Mouse (Mus musculus) cerebellum, adult 18-20 months (tissue): ENCODE measurements around the gene Cnst.

ENCODE experiments used
- DNase-seq, 2 experiments: peaks; one replicate each; pipeline ENCODE4 v3.0.0; 2021

Cnst gene

DNA sequence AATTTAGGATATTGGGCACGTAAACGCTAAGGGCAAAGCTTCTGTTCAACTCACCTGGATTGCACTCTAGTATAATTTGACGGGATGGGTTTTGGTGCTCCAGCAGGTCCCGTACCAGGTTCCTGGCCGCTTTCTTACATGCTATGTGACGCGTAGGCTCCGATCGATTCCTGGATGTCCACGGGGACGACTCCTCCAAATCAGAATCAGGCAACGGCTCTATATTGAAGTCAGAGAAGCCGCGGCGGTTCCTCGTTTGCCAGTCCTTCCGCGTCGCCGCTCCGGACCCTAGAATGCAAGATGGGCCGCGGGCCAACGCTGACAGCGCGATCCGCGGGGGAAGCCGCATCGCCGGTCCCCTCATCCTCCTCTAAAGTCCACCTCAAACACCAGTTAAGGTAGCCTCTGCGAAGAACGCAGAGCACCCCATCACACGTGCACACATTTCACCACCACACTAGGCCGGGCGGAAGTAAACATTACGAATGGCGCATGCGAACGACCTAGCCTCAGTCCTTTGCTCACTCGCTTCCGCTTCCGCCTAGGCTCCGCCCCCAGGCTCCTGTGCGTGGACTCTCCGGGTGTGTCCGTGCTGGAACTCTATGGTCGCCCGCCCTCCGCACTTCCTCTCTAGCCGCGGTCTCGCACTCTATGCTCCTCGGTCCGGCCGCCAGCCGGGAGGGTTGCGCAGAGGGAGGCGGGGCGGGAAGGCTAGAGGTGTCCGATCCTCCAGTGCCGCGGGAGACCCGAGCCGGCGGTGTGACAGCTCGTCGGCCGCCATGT lies at the start of gene Cnst, which contains the start of gene Tfb2m:
TSS of gene Cnst (plus strand) at position 603 of the 783 bp plus-strand sequence.
TSS of gene Tfb2m (minus strand) at position 500 of the 783 bp plus-strand sequence.
- peak; percentile 99 for DNase-seq

- DNase-seq, result no peak
These were observed 46.9 kb upstream of the Cnst start for GRCm38 (mm10) chr1:179499257-179499656.

DNA sequence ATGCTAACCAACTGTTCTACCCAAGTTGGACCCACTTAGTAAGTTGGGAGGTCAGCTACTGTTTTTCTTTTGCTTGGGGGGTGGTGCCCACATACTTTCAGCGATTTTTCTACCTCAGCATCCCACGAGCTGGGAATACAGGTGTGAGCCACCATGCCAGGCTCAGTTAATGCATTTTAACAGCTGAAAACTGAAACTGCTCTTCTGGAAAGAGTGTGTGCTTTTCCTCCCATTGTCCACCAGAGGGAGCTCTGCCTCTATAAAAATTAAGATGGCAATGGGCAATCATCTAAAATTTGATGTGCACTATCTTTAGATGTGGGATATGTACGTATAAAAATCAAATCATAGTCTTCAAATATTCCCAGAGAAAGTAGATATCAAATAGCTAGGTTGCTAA lies 43.6 kb upstream of the Cnst start:
- peak in 1 of 2 experiments; percentile 30 for DNase-seq

DNA sequence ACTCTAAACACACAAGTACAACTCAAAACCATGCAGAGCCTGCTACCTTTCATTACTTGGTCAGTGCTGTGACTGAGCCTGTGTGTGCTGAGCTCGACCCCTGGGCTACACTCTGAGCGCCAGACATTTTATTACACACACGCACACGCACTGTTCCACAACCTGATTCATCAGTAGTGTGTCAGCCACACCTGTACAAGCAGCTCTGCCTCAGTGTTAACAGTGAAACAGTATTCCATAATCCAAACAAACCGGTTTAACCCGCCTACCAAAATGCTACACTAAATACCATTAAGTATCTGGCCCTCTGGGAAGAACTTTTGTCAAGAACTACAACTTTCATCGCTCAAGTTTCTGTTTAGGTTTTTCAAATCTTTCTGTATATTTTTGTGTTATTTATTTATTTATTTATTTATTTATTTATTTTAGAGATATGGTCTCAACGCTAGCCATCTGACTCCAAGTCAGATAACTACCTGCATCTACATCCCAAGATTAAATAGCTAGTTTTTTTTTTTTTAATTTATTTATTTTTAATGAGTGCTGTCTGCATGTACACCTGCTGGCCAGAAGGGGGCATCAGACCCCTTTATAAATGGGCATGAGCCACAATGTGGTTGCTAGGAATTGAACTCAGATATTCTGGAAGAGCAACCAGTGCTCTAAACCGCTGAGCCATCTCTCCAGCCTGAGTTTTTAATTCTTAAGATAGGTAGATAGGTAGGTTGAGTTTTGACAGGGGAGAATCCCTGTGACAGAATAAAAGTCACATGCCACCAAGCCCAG lies 39.4 kb upstream of the Cnst start:
- DNase-seq, result peak; percentile 39 to 65

- no peak for DNase-seq
These were observed 35.4 kb upstream of the Cnst start for GRCm38 (mm10) chr1:179510546-179511340.

- DNase-seq, result no peak
These were observed 34.3 kb upstream of the Cnst start for GRCm38 (mm10) chr1:179511895-179512294.

DNA sequence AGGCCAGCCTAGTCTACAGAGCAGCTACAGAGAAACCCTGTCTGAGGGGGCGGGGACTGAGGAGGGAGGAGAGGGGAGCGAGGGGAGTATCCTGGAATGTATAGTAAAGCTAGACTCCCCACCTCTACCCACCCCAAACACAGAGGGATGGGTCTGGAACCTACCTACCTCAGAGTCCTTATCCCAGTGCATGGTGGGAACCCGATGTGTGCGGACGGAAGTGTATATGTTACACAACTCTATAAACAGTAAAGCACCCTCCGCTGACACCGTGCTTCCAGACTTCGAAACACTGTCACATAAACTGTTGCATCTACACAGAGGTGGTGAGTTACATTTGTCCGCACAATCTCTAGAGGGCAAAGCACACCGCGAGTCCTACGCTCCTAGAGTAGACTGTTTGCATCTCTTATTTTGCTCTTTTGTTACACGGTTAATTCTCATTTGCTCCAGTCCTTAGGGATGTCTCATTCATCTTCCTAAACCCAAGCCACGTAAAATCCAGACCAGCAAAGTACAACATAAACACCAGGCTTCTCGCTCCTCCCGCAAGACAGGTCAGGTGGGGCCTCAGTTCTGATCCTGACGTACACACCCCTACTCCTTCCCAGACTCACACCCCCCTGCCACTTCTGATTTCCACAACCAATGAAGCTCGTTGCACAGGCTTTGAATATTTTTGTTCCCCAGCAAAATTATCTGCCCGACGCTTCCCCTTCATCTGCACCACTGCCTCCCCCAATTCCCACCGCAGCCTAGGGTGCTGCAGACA lies 29.0 kb upstream of the Cnst start:
- peak; percentile 29 for DNase-seq

DNA sequence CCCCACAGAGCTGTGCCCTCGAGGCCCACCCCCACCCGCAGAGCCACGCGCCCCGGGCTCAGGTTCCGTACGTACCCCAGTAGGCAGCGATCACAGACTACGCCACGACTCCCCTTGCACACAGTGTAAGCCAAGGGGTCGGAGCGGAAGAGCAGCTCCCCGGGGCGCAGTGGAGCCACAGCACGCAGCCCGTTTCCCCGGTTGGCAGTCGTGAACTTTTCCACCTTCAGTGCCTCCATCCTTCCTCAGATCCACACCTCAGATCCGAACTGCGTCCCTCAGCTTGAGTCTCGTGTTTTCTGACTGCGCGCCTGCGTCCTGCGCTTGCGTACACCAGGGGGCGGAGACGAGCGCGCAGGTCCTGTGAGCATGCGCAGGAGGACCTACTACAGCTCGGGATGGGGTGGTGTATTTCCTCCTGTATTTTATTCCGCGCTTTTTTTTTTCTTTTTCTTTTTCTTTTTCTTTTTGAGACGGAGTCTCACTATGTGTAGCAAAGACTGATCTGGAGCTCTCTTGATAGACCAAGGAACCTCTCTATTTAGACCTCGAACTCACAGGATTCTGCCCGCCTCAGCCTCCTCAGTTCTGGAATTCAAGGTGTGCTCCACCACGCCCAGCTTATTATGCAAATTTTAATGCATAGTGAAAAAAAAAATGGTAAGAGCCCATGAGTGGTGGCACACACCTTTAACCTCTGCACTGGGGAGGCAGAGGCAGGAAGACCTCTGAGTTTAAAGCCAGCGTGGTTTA lies 28.3 kb upstream of the Cnst start, which contains the start of gene Smyd3:
TSS of gene Smyd3 (minus strand) at position 329 of the 753 bp plus-strand sequence.
- peak; percentile 86 to 91 for DNase-seq

DNA sequence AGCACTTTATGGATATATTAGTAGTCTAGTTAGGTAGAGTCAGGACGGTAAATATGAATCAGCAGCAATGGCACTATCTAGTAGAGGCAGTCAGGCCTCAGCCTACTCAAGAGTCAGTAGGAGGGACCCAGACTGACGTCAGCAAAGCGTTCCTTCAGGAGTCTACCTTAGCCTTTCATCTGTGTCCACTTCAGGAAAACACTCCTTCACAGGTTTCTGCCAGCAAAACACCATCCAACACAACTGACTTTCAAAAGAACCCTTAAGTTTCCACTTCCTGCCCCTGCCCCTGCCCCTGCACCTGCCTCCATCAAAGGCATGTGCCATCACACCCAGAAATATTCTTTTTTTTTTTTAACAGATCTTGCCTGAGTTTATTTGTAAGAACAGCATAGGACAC lies 26.3 kb upstream of the Cnst start:
- DNase-seq, result no peak

DNA sequence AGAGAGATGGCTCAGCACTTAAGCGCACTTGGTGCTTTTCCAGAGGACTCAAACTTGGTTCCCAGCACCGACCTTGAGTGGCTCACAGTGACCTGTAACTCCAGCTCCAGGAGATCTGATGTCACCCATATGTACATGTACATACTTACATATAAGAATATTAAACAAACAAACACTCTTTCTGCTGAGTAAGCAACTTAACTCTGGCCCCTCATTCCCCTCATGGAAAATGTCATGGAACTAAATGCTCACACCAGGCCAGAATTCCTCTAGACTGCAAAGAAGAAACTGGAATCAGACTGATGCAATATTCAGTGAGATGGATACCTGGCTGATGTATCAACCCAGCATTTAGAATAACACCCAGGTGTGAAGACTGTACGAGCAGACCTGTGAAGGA lies 7.1 kb upstream of the Cnst start:
- no peak for DNase-seq

DNA sequence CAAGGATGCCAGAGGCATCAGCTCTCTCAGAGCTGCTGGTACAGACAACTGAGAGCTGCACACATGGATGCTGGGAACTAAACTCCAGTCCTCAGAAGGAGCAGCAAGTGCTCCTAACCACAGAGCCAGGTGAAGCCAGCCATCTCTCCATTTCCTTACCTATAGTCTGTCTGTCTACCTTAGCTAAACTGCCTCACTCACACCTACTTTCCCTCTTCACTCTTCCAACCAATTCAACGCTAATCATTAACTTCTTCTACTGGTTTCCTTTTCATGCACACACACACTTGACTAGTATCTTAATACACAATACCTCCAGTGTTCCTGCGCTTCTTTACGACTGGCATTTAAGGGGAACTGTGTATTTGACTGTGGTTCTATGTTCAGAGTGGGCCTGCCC lies 6.3 kb upstream of the Cnst start:
- DNase-seq, result no peak

DNA sequence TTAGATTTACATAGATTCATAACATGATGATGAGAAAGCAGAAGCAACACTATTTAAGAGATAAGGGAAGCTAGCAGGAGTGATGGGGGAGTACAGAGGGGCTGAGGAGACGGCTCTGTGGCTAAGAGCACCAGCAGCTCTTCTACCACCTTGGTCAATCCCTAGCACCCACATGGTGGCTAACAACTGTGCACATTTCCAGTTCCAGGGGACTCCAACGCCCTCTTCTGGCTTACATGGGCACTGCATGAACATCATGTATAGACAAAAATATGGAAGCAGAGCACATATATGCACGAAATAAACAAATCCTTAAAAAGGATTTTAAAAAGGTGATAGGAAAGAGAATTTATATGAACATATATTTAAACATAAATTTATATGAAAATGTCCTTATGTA lies 4.7 kb upstream of the Cnst start:
- DNase-seq, result no peak

DNA sequence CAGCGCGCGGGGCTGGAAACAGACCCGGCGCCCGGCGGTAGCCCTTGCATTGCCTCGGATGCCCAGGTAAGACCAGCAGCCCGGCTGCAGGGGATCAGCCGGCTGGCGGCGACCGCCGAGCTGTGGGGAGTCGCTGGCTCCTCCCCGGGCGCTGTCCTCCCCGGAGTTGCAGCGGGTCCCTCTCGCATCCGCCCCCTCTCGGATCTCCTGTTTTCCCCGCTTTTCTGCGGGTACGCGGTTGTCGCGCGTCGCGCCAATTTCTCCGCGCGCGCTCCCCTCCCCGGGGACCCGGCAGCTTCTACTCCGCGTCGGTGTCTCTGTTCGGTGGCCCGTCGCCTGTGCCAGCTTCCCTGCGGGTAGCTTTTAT lies 364 bp downstream of the Cnst start:
- DNase-seq, result no peak

DNA sequence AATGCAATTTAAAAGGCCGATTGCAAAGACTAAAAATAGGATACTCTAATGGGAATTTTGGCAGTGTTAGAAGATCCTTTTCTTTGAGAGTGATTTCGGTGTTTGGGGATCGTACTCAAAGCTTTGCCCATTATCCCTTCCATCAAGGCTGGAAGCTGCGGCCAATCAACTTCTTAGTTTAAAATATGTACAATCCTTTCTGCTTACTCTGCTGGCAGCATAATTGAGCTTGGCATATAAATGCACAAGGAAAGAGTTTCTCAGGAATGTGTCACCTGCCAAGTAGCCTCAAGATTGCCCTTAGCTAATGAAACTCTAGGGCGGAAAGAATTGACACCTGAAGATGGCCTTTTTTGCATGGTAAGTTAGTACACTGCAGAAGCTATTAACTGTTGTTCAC lies 1.0 kb downstream of the Cnst start:
- peak in 1 of 2 experiments; percentile 32 for DNase-seq

DNA sequence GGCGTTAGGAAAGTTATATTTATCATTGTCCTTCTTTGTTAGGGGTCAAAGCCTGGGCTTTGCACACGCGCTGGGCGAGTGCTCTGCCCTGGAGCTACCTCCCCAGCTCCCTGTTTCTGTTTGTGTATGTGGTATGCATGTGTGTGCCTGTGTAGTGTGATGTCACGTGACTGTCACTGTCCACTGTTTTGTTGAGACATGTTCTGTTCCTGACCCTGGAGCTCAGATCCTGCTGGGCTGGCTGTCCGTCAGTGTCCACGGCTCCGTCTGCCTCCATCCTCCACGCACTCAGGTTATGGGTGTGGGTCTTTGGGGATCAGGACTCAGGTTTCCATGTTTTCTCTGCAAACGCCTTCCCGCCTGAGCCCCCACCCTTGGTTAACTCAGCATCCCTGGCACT lies 2.0 kb downstream of the Cnst start:
- peak; percentile 30 to 35 for DNase-seq

- DNase-seq, result no peak
These were observed 3.0 kb downstream of the Cnst start for GRCm38 (mm10) chr1:179548996-179549752.

DNA sequence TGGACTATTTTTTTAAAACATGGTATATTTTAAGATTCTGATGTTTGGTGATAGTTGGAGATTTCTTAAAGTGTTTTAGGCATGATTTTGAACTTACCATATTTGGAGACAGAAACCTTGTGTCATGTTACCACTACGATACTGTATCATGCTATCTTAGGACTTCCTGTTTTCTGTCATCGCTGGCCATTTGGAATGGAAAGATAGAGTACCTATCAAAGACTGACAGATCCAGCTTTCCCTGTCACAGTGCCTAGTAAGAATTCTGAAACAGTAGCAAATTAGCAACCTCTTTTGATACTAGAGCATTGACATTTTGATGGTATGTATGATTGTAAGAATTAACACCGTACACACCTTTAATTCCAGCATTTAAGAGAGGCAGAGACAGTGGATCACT lies 5.2 kb downstream of the Cnst start:
- DNase-seq, result no peak

GRCm38 (mm10) chr1:179551921-179552320 lies 5.8 kb downstream of the Cnst start:
- DNase-seq, result no peak

DNA sequence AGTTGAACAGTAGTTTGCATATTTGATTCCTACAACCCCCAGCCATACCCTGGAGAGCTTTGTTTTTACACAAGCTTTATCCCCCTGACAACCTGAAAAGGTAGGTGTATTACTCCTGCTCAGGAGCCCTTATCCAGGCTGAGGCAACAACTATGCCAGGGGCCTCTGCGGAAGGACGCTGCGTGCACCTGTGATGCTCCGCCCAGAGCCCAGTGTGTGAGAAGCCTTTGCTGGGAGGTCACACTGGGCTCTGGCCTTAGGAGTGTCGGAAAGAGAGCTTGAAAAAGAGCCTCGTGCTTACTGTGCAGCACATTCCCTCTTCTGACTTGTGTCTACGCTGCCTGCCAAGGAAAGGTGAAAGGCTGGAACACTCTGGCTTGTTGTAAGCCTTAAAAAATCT lies 6.6 kb downstream of the Cnst start:
- DNase-seq, result peak; percentile 32 to 40

DNA sequence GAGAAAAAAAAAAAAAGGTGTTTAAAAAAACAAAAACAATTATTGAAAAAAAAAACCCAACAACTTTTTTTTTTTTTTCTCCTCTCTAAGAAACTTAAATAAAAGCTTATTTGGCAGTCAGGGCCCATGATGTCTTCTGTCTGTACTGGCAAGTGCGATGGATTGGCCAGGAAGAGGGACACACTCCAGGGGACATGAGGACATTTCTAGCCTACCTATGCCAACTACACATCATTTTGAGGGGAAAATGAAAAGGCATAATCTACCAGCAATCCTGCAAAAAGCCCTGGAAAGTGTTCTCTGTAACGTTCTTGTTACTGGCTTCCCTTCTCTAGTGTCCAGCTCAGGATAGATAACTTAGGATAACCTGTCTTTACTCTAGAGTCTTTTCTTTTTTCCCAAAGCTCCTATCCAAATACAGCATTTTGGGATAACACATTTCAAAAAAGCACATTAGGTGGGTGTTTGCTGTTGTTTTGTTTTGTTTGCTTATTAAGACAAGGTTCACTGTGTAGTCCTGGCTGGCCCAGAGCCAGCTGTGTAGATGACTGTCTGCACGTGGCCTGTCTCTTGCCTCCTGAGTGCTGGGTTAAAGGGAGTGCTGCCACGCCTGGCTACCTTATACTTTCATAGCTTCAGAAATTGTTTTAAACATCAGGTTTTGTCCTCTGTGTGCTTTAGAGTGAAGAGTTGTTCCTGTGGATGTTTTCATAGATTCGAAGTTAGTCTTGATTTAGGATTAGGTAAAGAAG lies 7.2 kb downstream of the Cnst start:
- peak; percentile 42 to 54 for DNase-seq
